Mouse (Mus musculus) erythroblast, embryonic 14.5 days (primary cell): ENCODE measurements around the gene Gm9970. TPM values are rescaled to one million over a fixed set of nuclear protein-coding genes. Genes with fewer than 3 reads are reported as not detected.
"Not testable (repeated sequence)": the region's sequence is repeated elsewhere in the genome, so short reads cannot be mapped to it uniquely, and the experiment has no call there.

ENCODE experiments used
- H3K27me3 ChIP-seq: 2 replicates; pipeline ENCODE4 v1.6.1; 2012; ENCODE audit warnings: inconsistent platforms; ENCODE audit not compliant: control insufficient read depth
- H3K36me3 ChIP-seq: 2 replicates; pipeline ENCODE4 v1.6.1; 2012; ENCODE audit warnings: mild to moderate bottlenecking, inconsistent platforms; ENCODE audit not compliant: control insufficient read depth
- H3K4me1 ChIP-seq: 2 replicates; pipeline ENCODE4 v1.6.1; 2012; ENCODE audit warnings: inconsistent platforms; ENCODE audit not compliant: control insufficient read depth
- H3K4me3 ChIP-seq: replicated peaks from 2 replicates; pipeline ENCODE3; 2012; ENCODE audit warnings: moderate library complexity, mild to moderate bottlenecking, inconsistent platforms
- H3K9me3 ChIP-seq: 2 replicates; pipeline ENCODE4 v1.6.1; 2012; ENCODE audit warnings: low read length, inconsistent platforms, mixed read lengths; ENCODE audit not compliant: control insufficient read depth
- GATA1 ChIP-seq: IDR thresholded peaks from 2 replicates; pipeline ENCODE4 v1.6.1; 2012; ENCODE audit warnings: low read length, inconsistent platforms, mixed read lengths
- TAL1 ChIP-seq: IDR thresholded peaks from 3 replicates; pipeline ENCODE4 v1.6.1; 2012; ENCODE audit warnings: low read length, inconsistent platforms, mixed read lengths
- polyA plus RNA-seq: library from polyadenylated mRNA; stranded (reverse); fragments of >175 nt; gene quantifications from 2 replicates; pipeline ENCODE4 v1.2.3, GENCODE M21; 2012

The Gm9970 gene
- polyA plus RNA-seq, 1 experiment = not detected

GRCm38 (mm10) chr5:31219070-31219469 is 22.0 kb downstream of the Gm9970 start:
- Histone ChIP-seq H3K4me1 (peaks cover 59% of the 10 kb centered on the region), H3K9me3 (no peaks in the 10 kb centered on the region), H3K27me3 (no peaks in the 10 kb centered on the region), H3K36me3 (peaks cover 32% of the 10 kb centered on the region), H3K4me3 (peak overlapping the region; percentile 68)
- no peak for TF ChIP-seq TAL1
- peak; percentile 43; the same call in 1 of the 2 replicates for TF ChIP-seq GATA1

GRCm38 (mm10) chr5:31218294-31218693 is 22.7 kb downstream of the Gm9970 start:
- Histone ChIP-seq H3K36me3 (peaks cover 37% of the 10 kb centered on the region), H3K27me3 (no peaks in the 10 kb centered on the region), H3K4me1 (peaks cover 60% of the 10 kb centered on the region), H3K9me3 (no peaks in the 10 kb centered on the region), H3K4me3 (peak overlapping the region; percentile 68)
- TF ChIP-seq TAL1 = no peak
- no peak for TF ChIP-seq GATA1

- Histone ChIP-seq H3K36me3 (peaks cover 51% of the 10 kb centered on the region), H3K4me1 (peaks cover 64% of the 10 kb centered on the region)
- H3K27me3 ChIP-seq, H3K4me3 ChIP-seq, H3K9me3 ChIP-seq: not testable (repeated sequence)
These were observed 24.5 kb downstream of the Gm9970 start for GRCm38 (mm10) chr5:31216554-31216953.

GRCm38 (mm10) chr5:31204421-31204820 is 36.6 kb downstream of the Gm9970 start:
- H3K4me3 ChIP-seq = no peak overlapping the region
- peaks cover 30% of the 10 kb centered on the region for H3K4me1 ChIP-seq

GRCm38 (mm10) chr5:31203866-31204265 is 37.2 kb downstream of the Gm9970 start:
- H3K9me3 ChIP-seq = no peaks in the 10 kb centered on the region
- TF ChIP-seq TAL1 (no peak), GATA1 (no peak)
- peaks cover 32% of the 10 kb centered on the region for H3K4me1 ChIP-seq
- H3K36me3 ChIP-seq = peaks cover 96% of the 10 kb centered on the region
- H3K27me3 ChIP-seq = no peaks in the 10 kb centered on the region
- H3K4me3 ChIP-seq = no peak overlapping the region

More at GRCm38 (mm10) chr5:31204421-31204820, 36.6 kb downstream of the Gm9970 start:
- H3K9me3 ChIP-seq = no peaks in the 10 kb centered on the region
- TF ChIP-seq GATA1 (no peak), TAL1 (no peak)
- no peaks in the 10 kb centered on the region for H3K27me3 ChIP-seq
- H3K36me3 ChIP-seq = peaks cover 95% of the 10 kb centered on the region

- Histone ChIP-seq H3K27me3 (no peaks in the 10 kb centered on the region), H3K36me3 (peaks cover 96% of the 10 kb centered on the region), H3K4me3 (peak overlapping the region; percentile 84), H3K4me1 (peaks cover 35% of the 10 kb centered on the region), H3K9me3 (no peaks in the 10 kb centered on the region)
- TF ChIP-seq TAL1 (no peak), GATA1 (no peak)
These were observed 38.1 kb downstream of the Gm9970 start for GRCm38 (mm10) chr5:31202933-31203332.

- Histone ChIP-seq H3K36me3 (peaks cover 96% of the 10 kb centered on the region), H3K4me1 (peaks cover 37% of the 10 kb centered on the region), H3K27me3 (no peaks in the 10 kb centered on the region), H3K4me3 (peak within 1 kb of the TSS; percentile 84), H3K9me3 (no peaks in the 10 kb centered on the region)
- TF ChIP-seq GATA1 (no peak), TAL1 (no peak)
These were observed 39.1 kb downstream of the Gm9970 start, which contains the start of gene Zfp513 for GRCm38 (mm10) chr5:31201742-31202590. TSS of gene Zfp513 (minus strand) at chr5:31202303.

- peaks cover 43% of the 10 kb centered on the region for H3K4me1 ChIP-seq
- TF ChIP-seq GATA1 = no peak
- no peak for TF ChIP-seq TAL1
These were observed 39.8 kb downstream of the Gm9970 start for GRCm38 (mm10) chr5:31201042-31201741.

GRCm38 (mm10) chr5:31200327-31200768 is 40.7 kb downstream of the Gm9970 start:
- Histone ChIP-seq H3K4me3 (no peak overlapping the region), H3K4me1 (peaks cover 44% of the 10 kb centered on the region), H3K9me3 (no peaks in the 10 kb centered on the region), H3K36me3 (peaks cover 96% of the 10 kb centered on the region), H3K27me3 (no peaks in the 10 kb centered on the region)
- TF ChIP-seq GATA1 (no peak), TAL1 (no peak)

More at GRCm38 (mm10) chr5:31201042-31201741, 39.8 kb downstream of the Gm9970 start:
- Histone ChIP-seq H3K4me3 (peak overlapping the region; percentile 84), H3K27me3 (no peaks in the 10 kb centered on the region), H3K36me3 (peaks cover 96% of the 10 kb centered on the region), H3K9me3 (no peaks in the 10 kb centered on the region)
